Mouse (Mus musculus) granulocyte monocyte progenitor cell, adult 5-6 weeks (primary cell): ENCODE data around the gene Tat. TPM values are rescaled to one million over a fixed set of nuclear protein-coding genes. Genes with fewer than 3 reads are reported as not detected.

Source experiments
- ATAC-seq: replicated peaks from 2 replicates; pipeline ENCODE4 v1.8.0; 2016; ENCODE audit warnings: mild to moderate bottlenecking, moderate TSS enrichment, inconsistent platforms; ENCODE audit not compliant: poor library complexity, severe bottlenecking
- total RNA-seq, 2 experiments: library from RNA; stranded (forward) in 1 of 2; stranded (reverse) in 1 of 2; fragments of 200-712, 200-1000 nt in 1 of 2; fragments of >200 nt in 1 of 2; fragmentation: Nextera tagmentation in 1 of 2; gene quantifications; 2 replicates each; pipeline ENCODE4 v1.2.3; 2014 to 2017

Gene Tat
- total RNA-seq (2014; fragmentation: Nextera tagmentation) (not detected in 2 replicates), total RNA-seq (2017) (not detected in 2 replicates)

GRCm38 (mm10) chr8:109990224-109990623 is at the start of gene Tat:
TSS of gene Tat (plus strand) at chr8:109990437.
- no peak for ATAC-seq

GRCm38 (mm10) chr8:109941606-109942360 is 48.5 kb upstream of the Tat start:
- ATAC-seq: no peak

GRCm38 (mm10) chr8:109945153-109945632 is 45.0 kb upstream of the Tat start:
- no peak for ATAC-seq

DNA sequence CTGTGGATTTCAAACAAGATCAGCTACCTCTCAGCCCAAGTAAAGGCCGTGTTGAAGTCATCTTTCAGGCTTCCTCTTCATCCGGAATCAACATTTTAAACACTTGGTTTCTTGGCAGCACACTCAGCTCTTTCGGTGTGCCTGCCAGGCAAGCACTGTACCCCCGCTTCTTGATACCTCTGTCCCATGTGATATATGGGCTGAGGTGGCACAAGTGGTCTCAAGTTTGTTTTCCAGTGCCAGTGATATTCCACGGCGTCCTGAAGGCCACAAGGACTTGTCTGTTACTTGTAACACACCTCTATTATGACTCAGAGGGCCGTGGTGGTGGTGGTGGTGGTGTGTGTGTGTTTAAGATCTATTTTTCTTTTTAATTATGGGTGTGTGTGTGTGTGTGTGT is 44.5 kb upstream of the Tat start:
- ATAC-seq: no peak

- no peak for ATAC-seq
Measured at GRCm38 (mm10) chr8:109946272-109946671, 44.0 kb upstream of the Tat start.

DNA sequence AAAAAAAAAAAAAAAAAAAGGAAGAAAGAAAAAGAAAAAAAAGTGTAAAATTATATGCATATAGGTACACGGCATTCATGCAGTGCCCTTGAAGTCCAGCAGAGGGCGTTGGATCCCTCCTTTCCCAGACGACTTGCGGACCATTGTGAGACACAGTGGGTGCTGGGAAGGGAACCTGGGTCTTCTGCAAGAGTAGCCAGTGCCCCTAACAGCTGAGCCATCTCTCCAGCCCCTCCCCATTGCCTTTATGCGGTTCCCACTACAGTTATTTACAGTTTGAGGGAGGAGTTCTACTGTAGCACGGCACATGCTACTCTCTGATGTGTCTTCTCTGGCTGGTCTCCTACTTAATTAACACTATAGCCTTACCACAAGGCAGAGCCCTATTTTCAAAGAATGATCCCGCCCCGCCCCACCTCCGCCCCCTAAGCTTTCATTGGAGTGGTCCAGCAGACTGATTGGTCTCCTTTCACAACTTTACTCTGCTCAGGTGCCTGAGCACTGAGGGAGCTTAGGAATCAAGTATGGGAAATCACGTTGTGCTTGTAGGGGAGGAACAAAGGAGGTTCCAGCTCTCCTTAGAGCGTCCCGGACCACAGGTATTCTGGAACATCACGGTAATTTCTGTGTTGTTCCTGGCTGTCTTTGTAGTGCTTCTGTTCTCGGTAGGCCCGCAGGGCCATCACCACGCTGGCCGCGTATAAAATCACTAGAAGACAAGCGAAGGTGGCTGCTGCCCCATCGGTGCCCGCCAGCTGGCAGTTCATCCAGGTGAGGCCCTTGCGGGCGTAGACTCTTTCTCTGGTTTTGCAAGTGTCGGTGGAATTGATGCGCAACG is 42.6 kb upstream of the Tat start:
- ATAC-seq: peak; percentile 81

DNA sequence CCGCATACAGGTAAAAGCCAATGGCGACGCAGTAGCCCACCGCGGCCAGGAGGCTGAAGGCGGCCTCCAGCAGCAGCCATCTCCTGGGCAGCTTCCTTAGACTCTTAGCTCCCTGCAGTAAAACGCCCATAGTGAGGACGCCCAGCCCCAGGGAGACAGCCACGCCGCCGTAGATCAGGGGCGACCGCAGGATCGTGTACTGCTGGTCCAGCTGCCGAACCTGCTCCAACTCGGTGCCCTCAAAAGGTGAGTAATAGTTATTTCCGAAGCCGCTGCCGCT is 42.0 kb upstream of the Tat start:
- peak; percentile 42; the same call in 1 of the 2 replicates for ATAC-seq

DNA sequence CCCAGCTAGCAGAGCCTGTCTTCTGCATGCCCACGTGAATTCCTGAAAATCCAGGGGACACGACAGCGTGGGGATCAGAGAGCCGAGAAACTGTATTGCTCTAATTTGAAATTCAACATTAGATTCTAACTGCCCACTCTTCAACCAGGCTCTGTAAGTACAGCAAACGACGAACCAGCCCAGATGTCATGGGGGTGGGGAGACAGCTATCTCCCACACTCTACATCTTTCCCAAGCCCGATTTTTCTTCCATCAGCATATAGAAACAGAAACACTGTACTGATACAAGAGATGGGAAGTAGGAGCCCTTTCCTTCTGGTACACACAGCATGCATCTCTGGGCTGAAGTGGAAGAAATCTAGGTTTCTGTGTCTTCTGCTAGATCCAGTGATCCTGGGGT is 38.1 kb upstream of the Tat start:
- ATAC-seq: no peak

GRCm38 (mm10) chr8:109954486-109954948 is 35.7 kb upstream of the Tat start:
- ATAC-seq: no peak

DNA sequence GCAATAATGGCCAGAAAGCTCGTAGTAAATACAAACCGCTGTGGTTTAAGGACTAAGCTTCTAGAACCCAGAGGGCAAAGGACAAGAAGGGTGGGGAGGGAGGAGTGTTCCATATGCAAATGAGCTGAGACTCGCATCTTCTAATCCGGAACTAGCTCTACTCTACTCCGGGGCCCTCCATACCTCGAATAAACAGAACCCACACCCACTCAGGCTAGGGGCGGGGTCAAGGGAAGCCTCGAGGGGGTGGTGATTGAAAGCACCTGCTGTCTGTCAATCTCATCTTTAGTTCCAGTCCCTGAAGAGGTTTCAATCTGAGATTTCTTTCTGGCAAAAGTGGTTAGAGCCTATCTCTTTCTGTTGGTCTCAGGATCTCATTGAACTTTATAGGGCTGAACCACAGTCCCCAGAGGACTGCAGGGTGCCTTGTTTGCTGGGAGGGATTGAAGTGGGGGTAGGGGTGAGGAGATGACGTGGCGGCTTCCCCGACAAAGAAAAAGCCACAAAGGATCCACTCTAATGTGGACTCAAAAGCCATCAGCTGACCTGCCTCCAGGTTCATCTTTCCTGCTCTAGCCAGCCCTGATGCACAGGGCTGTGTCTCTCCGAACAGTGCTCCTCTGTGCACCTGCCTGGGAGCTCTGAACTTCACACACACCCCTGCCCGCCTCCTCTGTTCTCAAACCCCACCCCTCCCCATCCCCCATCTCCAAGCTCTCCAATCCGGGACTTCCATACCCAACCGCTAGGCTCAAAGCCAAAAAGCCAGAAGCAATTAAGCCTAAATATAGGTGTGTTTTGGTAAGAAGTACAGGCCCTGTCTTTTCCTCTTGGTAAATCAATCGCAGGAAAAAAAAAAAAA is 32.8 kb upstream of the Tat start:
- peak; percentile 54 for ATAC-seq

DNA sequence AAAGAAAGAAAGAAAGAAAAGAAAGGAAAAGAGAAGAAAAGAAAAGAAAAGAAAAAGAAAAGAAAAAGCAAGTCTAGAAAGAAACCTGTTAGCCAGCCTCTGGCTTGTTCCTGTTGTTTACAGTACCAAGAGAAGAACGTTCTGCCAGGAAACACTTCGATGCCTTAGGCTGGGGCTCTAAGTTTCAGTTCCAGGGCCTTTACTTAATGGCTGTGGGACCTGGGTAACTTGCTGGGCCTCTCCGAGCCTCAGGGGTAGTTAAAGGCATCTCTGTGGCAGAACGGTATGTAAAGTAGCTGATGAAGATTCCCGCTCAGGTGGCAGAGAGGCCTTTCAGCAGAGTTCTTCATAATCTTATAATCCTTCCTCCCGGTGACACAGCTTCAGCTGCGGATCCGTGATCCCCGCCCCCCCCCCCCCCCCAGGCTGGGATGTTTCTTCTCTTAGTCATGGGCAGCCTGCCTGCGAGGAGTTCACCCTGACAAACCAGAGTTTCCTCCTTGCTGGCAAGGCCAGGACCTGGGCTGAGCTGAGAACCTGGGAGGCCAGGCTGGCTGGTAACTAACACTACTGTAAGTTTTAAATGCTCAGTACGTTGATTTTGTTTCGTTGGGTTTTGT is 32.1 kb upstream of the Tat start:
- no peak for ATAC-seq

DNA sequence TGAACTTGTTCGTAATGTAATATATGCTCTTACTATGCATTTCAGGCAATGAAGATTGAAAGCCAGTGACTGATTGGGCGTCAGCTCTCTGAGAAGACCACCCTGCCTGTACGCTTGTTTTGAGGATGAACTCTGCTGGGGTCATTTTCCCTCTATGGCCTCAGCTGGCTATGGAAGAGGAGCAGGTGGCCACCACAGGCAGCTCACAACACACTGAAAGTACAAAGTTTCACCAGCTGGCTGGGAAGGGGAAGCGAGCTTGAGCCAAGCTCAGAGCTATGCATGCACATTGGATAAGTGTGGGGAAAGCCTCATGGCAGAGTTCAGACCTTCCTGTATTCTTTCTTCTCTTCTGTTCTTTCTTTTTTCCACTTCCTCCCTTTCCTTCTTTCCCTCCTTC is 31.1 kb upstream of the Tat start:
- no peak for ATAC-seq

- ATAC-seq: peak; percentile 73
Measured at GRCm38 (mm10) chr8:109961693-109962367, 28.4 kb upstream of the Tat start, which contains the start of gene Marveld3. TSS of gene Marveld3 (minus strand) at chr8:109962203.

- ATAC-seq: no peak
Measured at GRCm38 (mm10) chr8:109962896-109963295, 27.3 kb upstream of the Tat start.

- ATAC-seq: no peak
Measured at GRCm38 (mm10) chr8:109963421-109963820, 26.8 kb upstream of the Tat start.

DNA sequence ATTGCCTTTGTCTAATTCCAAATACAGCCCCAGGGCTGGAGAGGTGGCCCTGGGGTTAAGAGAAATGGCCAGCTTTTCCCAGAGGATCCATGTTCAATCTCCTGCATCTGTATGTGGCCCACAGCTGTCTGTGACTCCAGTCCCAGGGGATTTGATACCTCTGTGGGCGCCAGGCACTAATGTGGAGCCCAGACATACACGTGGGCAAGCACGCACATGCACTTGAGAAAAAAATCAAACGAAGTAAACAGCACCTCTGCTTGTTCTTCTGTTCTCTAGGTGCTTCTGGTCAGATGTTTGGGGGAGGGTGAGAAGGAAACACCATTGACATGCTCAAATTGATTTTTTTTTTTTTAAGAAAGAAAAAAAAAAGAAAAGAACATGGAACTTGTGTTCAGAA is 26.1 kb upstream of the Tat start:
- ATAC-seq: no peak

DNA sequence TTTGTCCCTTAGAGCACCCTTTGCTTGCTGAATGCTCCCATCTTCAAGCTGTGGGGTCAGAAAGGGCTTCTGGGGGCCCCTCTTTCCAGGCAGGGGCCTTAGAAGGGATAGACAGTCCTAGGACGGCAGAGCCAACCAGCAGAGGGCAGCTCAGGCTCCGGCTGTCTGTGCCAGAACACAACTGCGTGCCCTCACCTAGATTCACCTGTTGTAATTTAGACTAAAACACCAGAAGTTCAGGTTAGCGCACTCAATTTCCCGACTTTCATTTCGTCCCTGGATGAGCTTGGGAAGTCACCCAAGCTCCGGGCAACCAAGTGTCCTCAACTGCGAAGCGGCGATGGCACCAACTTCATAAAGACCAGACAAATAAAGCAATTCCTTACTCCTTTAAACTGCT is 21.4 kb upstream of the Tat start:
- no peak for ATAC-seq

DNA sequence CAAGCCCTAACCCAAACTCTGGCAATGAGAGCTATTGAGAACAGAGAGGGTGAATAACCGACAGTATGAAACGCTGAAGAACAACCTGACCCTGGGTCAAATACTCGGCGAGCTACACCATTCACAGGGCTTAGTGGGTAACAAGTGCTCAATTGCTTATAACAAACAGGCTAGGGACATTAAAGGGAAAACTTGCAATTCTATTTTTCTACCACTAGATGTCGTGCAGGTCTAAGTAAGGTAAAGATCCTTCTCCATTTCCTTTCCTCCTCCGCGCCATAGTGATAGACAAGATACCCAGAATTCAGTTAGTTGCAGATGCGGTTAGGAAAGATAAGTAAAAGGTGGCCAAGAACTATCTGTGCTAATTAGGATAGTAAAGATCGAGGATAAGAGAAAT is 19.9 kb upstream of the Tat start:
- ATAC-seq: peak; percentile 76

- ATAC-seq: no peak
Measured at GRCm38 (mm10) chr8:109972901-109973300, 17.3 kb upstream of the Tat start.

DNA sequence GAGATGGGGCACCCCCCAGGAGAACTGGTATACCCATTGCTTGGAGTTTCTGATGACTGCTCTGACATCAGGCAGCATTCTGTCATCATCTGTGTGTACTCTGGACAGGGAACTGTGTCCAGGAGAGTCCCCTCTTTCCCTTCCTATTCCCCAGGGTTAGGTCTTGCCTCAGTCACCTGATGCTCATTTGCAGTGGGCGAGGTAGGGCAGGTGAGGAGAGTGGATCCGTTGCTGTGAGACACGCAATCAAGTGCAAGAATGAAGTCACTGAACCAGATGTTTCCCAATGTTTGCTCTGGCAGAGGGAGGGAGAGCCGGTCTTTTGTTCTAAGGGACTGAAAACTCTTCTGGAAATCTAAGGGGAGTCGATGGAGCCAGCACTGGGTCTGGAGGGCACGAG is 10.9 kb upstream of the Tat start:
- no peak for ATAC-seq
